Mouse (Mus musculus): ENCODE results near the gene Anapc2.

DNA sequence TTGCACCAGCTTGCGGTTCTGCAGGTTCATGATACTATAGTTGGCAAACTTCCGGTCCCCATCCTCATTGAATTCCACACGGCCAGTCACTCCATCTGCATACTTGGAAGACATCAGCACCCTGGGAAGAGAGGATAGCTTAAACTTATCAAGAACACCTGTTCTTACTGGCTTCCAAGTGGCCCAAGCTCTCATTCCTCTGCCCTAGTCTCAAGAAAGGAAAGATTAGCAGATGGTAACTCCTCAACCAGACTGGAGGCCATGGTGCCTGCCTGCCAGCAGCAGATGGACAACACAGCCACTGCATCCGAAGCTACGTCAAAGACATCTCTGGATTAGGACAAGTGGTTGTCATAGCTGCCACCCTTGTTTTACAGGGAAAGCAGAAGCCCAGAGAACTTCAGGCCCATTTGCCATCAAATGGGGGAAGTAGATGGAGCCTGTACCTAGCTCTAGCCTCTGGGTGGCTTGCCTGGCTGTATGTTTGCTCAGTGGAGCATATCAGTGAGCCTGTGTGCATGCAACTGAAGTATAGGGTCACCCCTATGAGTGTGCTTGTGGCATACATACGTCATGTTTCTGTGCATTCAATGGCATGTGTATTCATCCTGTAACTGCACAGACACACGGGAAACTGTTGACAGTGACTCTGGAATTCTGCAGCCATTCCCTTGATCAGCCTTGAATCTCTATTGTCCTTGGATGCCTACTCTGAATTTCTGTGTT is 31.8 kb downstream of the Anapc2 start:
- TF ChIP-seq CTCF (IDR thresholded peaks at IDR 0.05; ENCODE audit: control insufficient read depth, insufficient read depth, insufficient read length) = no peak
- TF ChIP-seq USF1 (IDR thresholded peaks at IDR 0.05; ENCODE audit: low read depth) = no peak
- no peak for TF ChIP-seq MYOG (IDR thresholded peaks at IDR 0.05; ENCODE audit: control insufficient read depth, extremely low read depth, insufficient read length)
- no peak for TF ChIP-seq MAX (IDR thresholded peaks at IDR 0.05)
